Comparison of ENCODE assay signal across 11 mouse cellular contexts in the genomic region with DNA sequence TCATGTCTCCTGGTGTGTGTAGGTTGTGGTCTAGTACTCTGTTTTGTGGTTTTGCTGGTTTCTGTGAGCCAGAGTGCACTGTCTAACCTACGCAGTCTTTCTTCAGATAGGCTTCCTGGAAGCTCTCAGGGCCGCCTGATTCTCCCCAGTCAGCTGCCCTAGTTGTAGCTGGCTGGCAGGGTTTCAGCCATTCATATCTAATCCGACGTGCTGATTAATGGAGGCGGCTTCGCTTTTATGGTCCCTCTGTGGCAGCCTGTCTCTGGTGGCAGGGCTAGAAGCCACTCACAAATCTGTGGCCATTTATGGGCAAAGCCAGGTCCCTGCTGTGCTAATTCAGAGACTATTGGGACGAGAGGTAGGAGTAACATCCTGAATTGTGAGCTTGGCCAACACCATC. TPM values are rescaled to one million over a fixed set of nuclear protein-coding genes. Genes with fewer than 3 reads are reported as not detected.
DNase-seq lines count a peak whose midpoint lies in the region; ATAC-seq lines count a peak whose summit lies in the region.
"Had no signal": no experiment of that assay in that cellular context is flagged by ENCODE, and none has a peak within 500 bp of the region (broad histone marks: within the 10 kb centered on the region; RNA-seq: fewer than 3 reads in every experiment).

No protein-coding gene starts in this region.

- no peaks in the 10 kb centered on the region for H3K27me3 ChIP-seq in forebrain, embryonic 14.5 days (replicated peaks; ENCODE audit: control insufficient read depth, insufficient read depth, low read length)
- H3K27me3 ChIP-seq in forebrain, embryonic 15.5 days: no peaks in the 10 kb centered on the region
- no peaks in the 10 kb centered on the region for H3K27me3 ChIP-seq in hindbrain, embryonic 16.5 days (replicated peaks; ENCODE audit: control insufficient read depth, insufficient read depth, low read length)
- H3K27me3 ChIP-seq in stomach, embryonic 15.5 days (replicated peaks): no peaks in the 10 kb centered on the region
- H3K27me3 ChIP-seq: CH12.LX; liver, embryonic 15.5 days had no signal

- no peak overlapping the region for H3K4me3 ChIP-seq in forebrain, embryonic 14.5 days (ENCODE audit: low read depth, low read length)
- H3K4me3 ChIP-seq in forebrain, embryonic 15.5 days: no peak overlapping the region
- H3K4me3 ChIP-seq in hindbrain, embryonic 16.5 days (ENCODE audit: low read length): no peak overlapping the region
- no peak overlapping the region for H3K4me3 ChIP-seq in stomach, embryonic 15.5 days (replicated peaks)
- H3K4me3 ChIP-seq: liver, embryonic 15.5 days had no signal

- no peaks in the 10 kb centered on the region for H3K4me1 ChIP-seq in forebrain, embryonic 14.5 days (ENCODE audit: control insufficient read depth, insufficient read depth, low read length)
- peaks cover 6% of the 10 kb centered on the region; the same call in 1 of the 2 replicates for H3K4me1 ChIP-seq in forebrain, embryonic 15.5 days
- H3K4me1 ChIP-seq in hindbrain, embryonic 16.5 days (ENCODE audit: control insufficient read depth, insufficient read depth, low read depth, low read length): peaks cover 6% of the 10 kb centered on the region
- H3K4me1 ChIP-seq in stomach, embryonic 15.5 days: peaks cover 13% of the 10 kb centered on the region; the same call in 1 of the 2 replicates

- H3K27ac ChIP-seq in forebrain, embryonic 14.5 days (ENCODE audit: low read depth, low read length): 0 out of 2 replicates have a peak overlapping the region, but pooled peaks have one; percentile 27
- H3K27ac ChIP-seq in forebrain, embryonic 15.5 days (replicated peaks): no peak overlapping the region
- H3K27ac ChIP-seq in hindbrain, embryonic 16.5 days (ENCODE audit: low read depth, low read length): no peak overlapping the region
- H3K27ac ChIP-seq in stomach, embryonic 15.5 days: no peak overlapping the region
- H3K27ac ChIP-seq: liver, embryonic 15.5 days had no signal

- 47% methylated on average over 7 of the region's 7 CpGs for WGBS in forebrain, embryonic 14.5 days
- 41% methylated on average over 7 of the region's 7 CpGs for WGBS in forebrain, embryonic 15.5 days
- 32% methylated on average over 7 of the region's 7 CpGs for WGBS in hindbrain, embryonic 16.5 days
- 51% methylated on average over 7 of the region's 7 CpGs for WGBS in stomach, embryonic 15.5 days

- no peak overlapping the region for H3K9ac ChIP-seq in forebrain, embryonic 14.5 days (ENCODE audit: low read length)
- no peak overlapping the region for H3K9ac ChIP-seq in forebrain, embryonic 15.5 days (replicated peaks)
- H3K9ac ChIP-seq in hindbrain, embryonic 16.5 days (ENCODE audit: low read depth, low read length): no peak overlapping the region
- H3K9ac ChIP-seq in stomach, embryonic 15.5 days: no peak overlapping the region
- H3K9ac ChIP-seq: liver, embryonic 15.5 days had no signal

- H3K4me2 ChIP-seq in forebrain, embryonic 14.5 days (ENCODE audit: low read length): no peak overlapping the region
- no peak overlapping the region for H3K4me2 ChIP-seq in forebrain, embryonic 15.5 days (replicated peaks)
- H3K4me2 ChIP-seq in hindbrain, embryonic 16.5 days (ENCODE audit: low read length): no peak overlapping the region
- H3K4me2 ChIP-seq in stomach, embryonic 15.5 days: no peak overlapping the region
- H3K4me2 ChIP-seq: liver, embryonic 15.5 days had no signal

- 0 out of 2 replicates have a peak, but pooled peaks have one; percentile 34 for ATAC-seq in forebrain, embryonic 14.5 days
- ATAC-seq in forebrain, embryonic 15.5 days (replicated peaks): no peak
- peak; percentile 62 for ATAC-seq in hindbrain, embryonic 16.5 days
- peak; percentile 36; the same call in 1 of the 2 replicates for ATAC-seq in stomach, embryonic 15.5 days (ENCODE audit: insufficient read depth, low FRiP score, low read depth)
- ATAC-seq in erythroblast, adult 5-6 weeks (replicated peaks; ENCODE audit: low FRiP score, poor library complexity, severe bottlenecking): no peak

- DNase-seq in forebrain, embryonic 14.5 days (ENCODE audit: low spot score): peak; percentile 57
- DNase-seq in ovary, adult 18-20 months (ENCODE audit: low spot score): peak; percentile 81
- DNase-seq in ovary, postnatal 10 days (ENCODE audit: low spot score): no peak
- DNase-seq in frontal cortex, postnatal 10 days (ENCODE audit: low spot score in 2 of 2): no peak
- DNase-seq: kidney, postnatal 25 days had no signal

- H3K9me3 ChIP-seq in forebrain, embryonic 14.5 days (replicated peaks; ENCODE audit: control insufficient read depth, low read length): no peaks in the 10 kb centered on the region
- no peaks in the 10 kb centered on the region for H3K9me3 ChIP-seq in forebrain, embryonic 15.5 days
- no peaks in the 10 kb centered on the region for H3K9me3 ChIP-seq in hindbrain, embryonic 16.5 days (ENCODE audit: control insufficient read depth, low read length)
- no peaks in the 10 kb centered on the region for H3K9me3 ChIP-seq in stomach, embryonic 15.5 days
- H3K9me3 ChIP-seq: liver, embryonic 15.5 days had no signal

- 0 out of 2 replicates have a peak, but pooled peaks cover 1% of the 10 kb centered on the region for H3K36me3 ChIP-seq in forebrain, embryonic 14.5 days (ENCODE audit: control insufficient read depth, insufficient read depth, low read length)
- H3K36me3 ChIP-seq in forebrain, embryonic 15.5 days: no peaks in the 10 kb centered on the region
- no peaks in the 10 kb centered on the region for H3K36me3 ChIP-seq in hindbrain, embryonic 16.5 days (ENCODE audit: control insufficient read depth, insufficient read depth, low read length)
- no peaks in the 10 kb centered on the region for H3K36me3 ChIP-seq in stomach, embryonic 15.5 days
- H3K36me3 ChIP-seq: liver, embryonic 15.5 days had no signal

RNA-seq across cellular contexts. Expression of gene Itga9, which starts 16.3 kb away (rescaled TPM):
- polyA plus RNA-seq in forebrain, embryonic 14.5 days (2014; fragmentation: Nextera tagmentation; extraction: Ambion mirVana): 0.85 and 0.88 TPM in 2 replicates
- polyA plus RNA-seq in forebrain, embryonic 15.5 days (2015; fragmentation: Nextera tagmentation; extraction: Ambion mirVana): 1.6 and 2.4 TPM in 2 replicates
- polyA plus RNA-seq in hindbrain, embryonic 16.5 days (2015; fragmentation: Nextera tagmentation; extraction: Ambion mirVana): 0.74 and 0.91 TPM in 2 replicates
- polyA plus RNA-seq in stomach, embryonic 15.5 days (2015; fragmentation: Nextera tagmentation; extraction: Ambion mirVana): 16.2 and 17.6 TPM in 2 replicates
- total RNA-seq in erythroblast, adult 5-6 weeks (2015; ENCODE audit: low replicate concordance): 0.84 and 2.3 TPM in 2 replicates
- 0.17 and 0.28 TPM in 2 replicates for total RNA-seq in erythroblast, adult 5-6 weeks (2017; ENCODE audit: low replicate concordance)
- total RNA-seq: CH12.LX had no signal

Comparison
In these comparisons a context has a peak if more than half of its experiments do, and no peak if none do; other contexts are left out.
1. ATAC-seq: peak in forebrain, embryonic 14.5 days (single experiment), hindbrain, embryonic 16.5 days (single experiment) and stomach, embryonic 15.5 days (single experiment); none in forebrain, embryonic 15.5 days (single experiment) and erythroblast, adult 5-6 weeks (single experiment).
2. DNase-seq: peak in forebrain, embryonic 14.5 days (single experiment) and ovary, adult 18-20 months (single experiment); none in ovary, postnatal 10 days (single experiment) and frontal cortex, postnatal 10 days (0 of 2).